Mouse (Mus musculus) ES-Bruce4 (cell line): Measurements from ENCODE around the gene Hes5. TPM values are rescaled to one million over a fixed set of nuclear protein-coding genes. Genes with fewer than 3 reads are reported as not detected.

Experiments used
- H3K27ac ChIP-seq: 2 replicates; pipeline ENCODE4 v1.5.1; 2012; ENCODE audit warnings: low read length, inconsistent platforms; ENCODE audit not compliant: insufficient read depth
- H3K27me3 ChIP-seq: 2 replicates; pipeline ENCODE4 v1.6.1; 2012; ENCODE audit warnings: mild to moderate bottlenecking, low read length, inconsistent platforms; ENCODE audit not compliant: control insufficient read depth, poor library complexity, insufficient read depth, severe bottlenecking
- H3K36me3 ChIP-seq: 2 replicates; pipeline ENCODE4 v1.6.1; 2012; ENCODE audit warnings: inconsistent platforms, mild to moderate bottlenecking, low read length, moderate library complexity; ENCODE audit not compliant: control insufficient read depth, poor library complexity, insufficient read depth, severe bottlenecking
- H3K4me1 ChIP-seq: one replicate; pipeline ENCODE4 v1.8.1; 2011; ENCODE audit warnings: low read length; ENCODE audit not compliant: control insufficient read depth, insufficient read depth
- H3K4me3 ChIP-seq: 2 replicates; pipeline ENCODE4 v1.5.1; 2011; ENCODE audit warnings: low read depth, mild to moderate bottlenecking, low read length
- H3K9ac ChIP-seq: 2 replicates; pipeline ENCODE4 v1.6.1; 2012; ENCODE audit warnings: low read depth, mild to moderate bottlenecking, inconsistent platforms; ENCODE audit not compliant: poor library complexity, severe bottlenecking
- H3K9me3 ChIP-seq: replicated peaks from 2 replicates; pipeline ENCODE4 v1.6.1; 2012; ENCODE audit warnings: mild to moderate bottlenecking, low read length, inconsistent platforms; ENCODE audit not compliant: control insufficient read depth, poor library complexity, insufficient read depth, severe bottlenecking
- CTCF ChIP-seq: IDR thresholded peaks from one replicate; pipeline ENCODE4 v1.8.1; 2011; ENCODE audit warnings: low read depth, low read length
- EP300 ChIP-seq: IDR thresholded peaks from 2 replicates; pipeline ENCODE4 v1.6.1; 2011; ENCODE audit warnings: low read depth, low read length; ENCODE audit not compliant: insufficient read depth
- POLR2A ChIP-seq: IDR thresholded peaks from one replicate; pipeline ENCODE4 v1.8.1; 2011; ENCODE audit warnings: low read length; ENCODE audit not compliant: insufficient read depth
- polyA plus RNA-seq: library from polyadenylated mRNA; stranded (reverse); fragments of >200 nt; gene quantifications from 2 replicates; pipeline ENCODE4 v1.2.4, GENCODE M21; 2011; ENCODE audit warnings: low read depth; ENCODE audit not compliant: missing spikeins, insufficient read depth, insufficient read length

Gene Hes5
- polyA plus RNA-seq, 1 experiment: not detected

DNA sequence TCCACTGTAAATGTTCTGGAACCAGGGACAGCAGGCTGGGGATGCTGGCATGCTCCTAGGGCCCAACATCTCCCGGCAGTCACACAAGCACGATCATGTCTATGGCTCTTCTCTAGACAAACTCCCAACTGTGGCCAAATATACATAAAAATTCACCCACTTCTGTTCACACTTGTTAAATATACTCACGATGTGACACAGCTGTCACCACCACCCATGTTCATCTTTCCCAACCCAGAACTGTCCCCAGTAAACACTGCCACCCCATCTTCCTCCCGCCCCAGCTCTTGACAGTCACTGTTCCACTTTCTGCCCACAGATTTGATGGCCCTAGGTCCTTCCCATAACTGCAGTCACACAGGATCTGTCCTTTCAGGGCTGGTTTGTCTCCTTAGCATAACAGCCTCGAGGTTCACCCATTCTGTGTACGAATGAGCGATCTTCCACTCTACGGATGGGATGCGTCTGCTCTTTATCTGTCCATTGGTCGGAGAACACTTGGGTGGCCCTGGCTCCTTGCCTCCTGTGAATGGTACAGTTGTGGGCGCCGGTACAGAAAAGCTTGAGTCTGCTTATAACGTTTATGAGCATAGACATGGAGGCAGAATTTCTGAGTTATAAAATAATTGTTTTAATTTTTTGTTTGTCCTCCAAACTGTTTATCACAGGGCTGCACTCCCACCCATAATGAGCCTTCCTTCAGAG lies 3.3 kb upstream of the Hes5 start:
- Histone ChIP-seq H3K9ac (no peak overlapping the region), H3K27ac (no peak overlapping the region), H3K27me3 (peaks cover 12% of the 10 kb centered on the region), H3K4me3 (no peak overlapping the region), H3K36me3 (no peaks in the 10 kb centered on the region), H3K4me1 (peaks cover 3% of the 10 kb centered on the region), H3K9me3 (no peaks in the 10 kb centered on the region)
- TF ChIP-seq CTCF: no peak
- no peak for TF ChIP-seq EP300
- no peak for TF ChIP-seq POLR2A

- Histone ChIP-seq H3K9ac (0 out of 2 replicates have a peak overlapping the region, but pooled peaks have one; percentile 15), H3K27ac (no peak overlapping the region)
Measured at GRCm38 (mm10) chr4:154958171-154958570, 2.6 kb upstream of the Hes5 start.

DNA sequence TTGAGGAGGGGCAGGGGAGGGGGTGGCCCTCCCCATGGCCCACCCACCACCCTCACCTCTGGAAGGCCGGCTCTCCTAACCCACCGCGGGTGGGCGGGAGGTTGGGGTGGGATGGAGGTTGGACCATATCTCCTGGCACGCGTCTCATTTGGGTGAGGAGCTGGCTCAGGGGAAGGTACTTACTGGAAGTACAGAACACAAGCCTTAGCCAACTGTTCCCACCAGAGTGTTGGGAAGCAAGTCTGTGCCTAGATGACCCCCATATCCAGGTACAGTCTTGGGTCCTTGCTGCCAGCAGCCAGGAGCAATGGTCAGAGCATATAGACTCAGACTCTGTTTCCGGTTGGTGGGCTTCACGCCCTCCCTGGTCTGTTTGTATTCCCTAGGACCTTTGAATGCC lies 2.1 kb upstream of the Hes5 start:
- 0 out of 2 replicates have a peak overlapping the region, but pooled peaks have one; percentile 15 for H3K9ac ChIP-seq
- no peaks in the 10 kb centered on the region for H3K9me3 ChIP-seq
- TF ChIP-seq EP300 (no peak), CTCF (no peak), POLR2A (no peak)
- H3K36me3 ChIP-seq: no peaks in the 10 kb centered on the region
- H3K4me1 ChIP-seq: peaks cover 1% of the 10 kb centered on the region
- no peak overlapping the region for H3K4me3 ChIP-seq
- H3K27me3 ChIP-seq: peaks cover 13% of the 10 kb centered on the region
- H3K27ac ChIP-seq: no peak overlapping the region

More at GRCm38 (mm10) chr4:154958171-154958570, 2.6 kb upstream of the Hes5 start:
- Histone ChIP-seq H3K36me3 (no peaks in the 10 kb centered on the region), H3K4me3 (0 out of 2 replicates have a peak overlapping the region, but pooled peaks have one; percentile 10), H3K27me3 (peaks cover 13% of the 10 kb centered on the region), H3K9me3 (no peaks in the 10 kb centered on the region), H3K4me1 (peaks cover 3% of the 10 kb centered on the region)
- no peak for TF ChIP-seq POLR2A
- TF ChIP-seq EP300: 0 out of 2 replicates have a peak, but pooled peaks have one; percentile 41

DNA sequence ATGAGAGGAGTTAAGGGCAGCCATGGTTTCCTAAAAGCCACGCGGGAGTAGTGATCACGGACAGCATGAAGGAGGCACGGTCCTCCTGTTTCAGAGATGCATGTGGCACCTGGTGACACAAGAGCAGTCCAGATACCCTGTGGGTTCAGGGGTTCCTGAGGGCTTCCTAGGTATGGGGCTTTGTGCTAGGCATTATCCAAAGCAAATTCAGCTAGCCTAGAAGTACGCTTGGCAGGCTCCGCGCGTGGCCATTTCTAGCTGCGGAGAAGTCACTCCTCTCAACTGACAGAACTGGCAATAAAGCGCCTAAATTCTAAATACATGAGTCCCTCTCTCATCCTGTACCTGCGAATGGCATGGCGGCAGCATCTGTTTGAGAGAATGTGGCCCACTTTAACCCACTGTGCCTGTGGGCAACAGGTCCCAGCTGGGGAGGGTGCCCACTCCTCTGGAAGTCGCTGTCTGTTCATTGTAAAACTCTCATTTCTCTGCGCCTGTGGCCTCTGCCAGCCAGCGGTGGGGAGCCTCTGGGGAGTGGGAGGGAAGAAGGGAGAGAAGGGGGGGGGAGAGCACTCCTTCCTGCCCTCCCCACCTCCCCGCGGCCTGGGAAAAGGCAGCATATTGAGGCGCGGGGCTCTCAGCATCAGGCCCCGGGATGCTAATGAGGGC lies 568 bp upstream of the Hes5 start:
- H3K9ac ChIP-seq: peak overlapping the region; percentile 61; the same call in 1 of the 2 replicates

DNA sequence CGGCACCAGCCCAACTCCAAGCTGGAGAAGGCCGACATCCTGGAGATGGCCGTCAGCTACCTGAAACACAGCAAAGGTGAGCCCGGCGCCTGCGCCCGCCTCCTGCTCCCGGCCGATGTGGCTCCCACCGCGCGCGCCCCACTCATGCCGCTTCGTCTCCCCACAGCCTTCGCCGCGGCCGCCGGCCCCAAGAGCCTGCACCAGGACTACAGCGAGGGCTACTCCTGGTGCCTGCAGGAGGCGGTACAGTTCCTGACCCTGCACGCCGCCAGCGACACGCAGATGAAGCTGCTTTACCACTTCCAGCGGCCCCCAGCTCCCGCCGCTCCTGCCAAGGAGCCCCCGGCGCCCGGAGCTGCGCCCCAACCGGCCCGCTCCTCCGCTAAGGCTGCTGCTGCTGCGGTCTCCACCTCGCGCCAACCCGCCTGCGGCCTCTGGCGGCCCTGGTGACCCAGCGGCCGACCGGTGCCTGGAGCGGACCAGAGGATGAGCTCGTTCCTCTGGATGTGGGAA lies 559 bp downstream of the Hes5 start:
- no peak overlapping the region for H3K27ac ChIP-seq
- H3K27me3 ChIP-seq: peaks cover 13% of the 10 kb centered on the region
- H3K36me3 ChIP-seq: no peaks in the 10 kb centered on the region
- H3K9me3 ChIP-seq: no peaks in the 10 kb centered on the region
- H3K9ac ChIP-seq: peak overlapping the region; percentile 61
- TF ChIP-seq POLR2A: no peak
- no peak for TF ChIP-seq EP300
- no peak for TF ChIP-seq CTCF
- peak overlapping the region; percentile 77 for H3K4me3 ChIP-seq
- peaks cover 3% of the 10 kb centered on the region for H3K4me1 ChIP-seq

More for the DNA sequence above, 568 bp upstream of the Hes5 start:
- Histone ChIP-seq H3K27me3 (peaks cover 13% of the 10 kb centered on the region), H3K4me1 (peaks cover 1% of the 10 kb centered on the region), H3K9me3 (no peaks in the 10 kb centered on the region), H3K4me3 (peak overlapping the region; percentile 77), H3K27ac (no peak overlapping the region), H3K36me3 (no peaks in the 10 kb centered on the region)
- TF ChIP-seq CTCF: no peak
- no peak for TF ChIP-seq POLR2A
- no peak for TF ChIP-seq EP300

- H3K27me3 ChIP-seq: peaks cover 13% of the 10 kb centered on the region
- no peak for TF ChIP-seq POLR2A
- H3K27ac ChIP-seq: no peak overlapping the region
- no peaks in the 10 kb centered on the region for H3K36me3 ChIP-seq
- H3K4me1 ChIP-seq: peaks cover 3% of the 10 kb centered on the region
- no peaks in the 10 kb centered on the region for H3K9me3 ChIP-seq
- peak overlapping the region; percentile 61; the same call in 1 of the 2 replicates for H3K9ac ChIP-seq
- peak overlapping the region; percentile 77 for H3K4me3 ChIP-seq
Measured at GRCm38 (mm10) chr4:154961911-154962310, 1.2 kb downstream of the Hes5 start.
